Mouse (Mus musculus): ENCODE measurements around the gene Zfp729b.

Zfp729b gene

DNA sequence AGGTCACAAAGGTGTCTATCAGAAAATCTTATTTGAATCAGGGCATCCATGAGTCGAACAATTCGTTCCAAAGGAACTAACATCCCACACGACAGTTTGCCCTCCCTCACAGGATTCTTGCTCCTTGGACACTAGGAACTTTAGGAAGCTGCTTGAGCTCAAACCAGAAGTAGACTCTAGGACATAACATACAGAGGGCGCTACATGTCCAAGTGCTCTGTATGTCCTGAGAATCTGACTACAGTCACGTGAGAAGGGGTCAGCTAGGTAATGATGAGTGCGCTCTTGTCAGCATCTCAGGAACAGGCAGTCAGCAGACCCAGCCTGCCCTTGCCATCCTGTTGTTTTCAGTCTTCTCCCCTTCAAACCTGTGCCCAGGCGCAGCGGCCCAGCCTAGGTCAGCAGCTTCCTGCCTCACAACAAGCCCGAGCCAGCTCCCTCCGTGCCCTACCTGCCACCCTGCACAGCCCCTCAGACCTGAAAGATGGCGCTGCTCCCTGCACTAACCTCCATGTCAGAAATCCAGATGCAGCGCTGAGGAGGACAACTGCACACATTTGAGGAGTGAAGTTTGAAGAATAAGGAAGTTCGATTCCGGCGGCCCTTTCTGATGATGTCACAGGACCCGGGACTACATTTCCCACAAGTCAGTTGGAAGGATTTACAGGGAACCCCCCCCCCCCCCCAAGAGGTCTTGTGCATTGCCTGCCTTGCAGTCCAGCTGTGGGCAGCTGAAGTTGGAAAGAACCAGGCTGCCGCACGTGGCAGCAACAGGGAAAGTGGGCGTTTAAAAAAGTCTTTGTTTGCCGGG lies at the start of gene Zfp729b:
Gene Zfp729b, minus strand, starts transcription at position 642 of the 811 bp plus-strand sequence.
- DNase-seq (ENCODE audit: low spot score), result peak; percentile 82

DNA sequence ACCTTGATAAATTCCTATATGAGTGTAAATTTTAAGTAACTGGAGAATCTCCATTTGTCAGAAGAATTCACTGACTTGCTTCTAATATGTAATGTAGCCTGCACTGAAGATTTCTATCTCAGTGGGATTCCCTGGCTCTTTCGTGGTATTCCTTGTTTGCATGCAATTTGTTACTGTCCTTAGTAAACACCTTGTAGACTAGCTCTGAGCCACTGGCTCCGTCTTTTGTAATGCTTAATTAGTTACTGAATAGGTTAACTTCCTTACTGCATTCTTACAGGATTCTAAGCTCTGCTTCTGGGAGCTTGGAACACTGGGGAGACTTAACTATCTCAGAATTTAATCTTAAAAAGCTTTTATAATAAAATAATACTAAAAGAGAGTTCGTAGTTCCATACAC lies 43.0 kb upstream of the Zfp729b start:
- no peak for DNase-seq (ENCODE audit: low spot score)

DNA sequence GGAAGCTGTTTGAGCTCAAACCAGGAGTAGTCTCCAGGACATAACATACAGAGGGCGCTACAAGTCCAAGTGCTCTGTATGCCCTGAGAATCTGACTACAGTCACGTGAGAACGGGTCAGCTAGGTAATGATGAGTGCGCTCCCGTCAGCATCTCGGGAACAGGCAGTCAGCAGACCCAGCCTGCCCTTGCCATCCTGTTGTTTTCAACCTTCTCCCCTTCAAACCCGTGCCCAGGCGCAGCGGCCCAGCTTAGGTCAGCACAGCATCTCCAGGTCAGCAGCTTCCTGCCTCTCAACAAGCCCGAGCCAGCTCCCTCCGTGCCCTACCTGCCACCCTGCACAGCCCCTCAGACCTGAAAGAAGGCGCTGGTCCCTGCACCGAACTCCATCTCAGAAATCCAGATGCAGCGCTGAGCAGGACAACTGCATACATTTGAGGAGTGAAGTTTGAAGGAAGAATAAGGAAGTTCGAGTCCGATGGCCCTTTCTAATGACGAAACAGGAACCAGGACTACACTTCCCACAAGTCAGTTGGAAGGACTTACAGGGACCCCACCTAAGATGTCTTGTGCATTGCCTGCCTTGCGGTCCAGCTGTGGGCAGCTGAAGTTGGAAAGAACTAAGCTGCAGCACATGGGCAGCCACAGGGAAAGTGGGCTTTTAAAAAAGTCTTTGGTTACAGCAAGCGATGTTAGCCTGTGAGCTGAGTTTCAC lies 27.9 kb upstream of the Zfp729b start, which contains the start of the genes Gm49345 and Zfp729a:
Gene Gm49345, minus strand, starts transcription at position 476 of the 714 bp plus-strand sequence.
Gene Zfp729a, minus strand, starts transcription at position 498 of the 714 bp plus-strand sequence.
- DNase-seq (ENCODE audit: low spot score), result peak; percentile 94

DNA sequence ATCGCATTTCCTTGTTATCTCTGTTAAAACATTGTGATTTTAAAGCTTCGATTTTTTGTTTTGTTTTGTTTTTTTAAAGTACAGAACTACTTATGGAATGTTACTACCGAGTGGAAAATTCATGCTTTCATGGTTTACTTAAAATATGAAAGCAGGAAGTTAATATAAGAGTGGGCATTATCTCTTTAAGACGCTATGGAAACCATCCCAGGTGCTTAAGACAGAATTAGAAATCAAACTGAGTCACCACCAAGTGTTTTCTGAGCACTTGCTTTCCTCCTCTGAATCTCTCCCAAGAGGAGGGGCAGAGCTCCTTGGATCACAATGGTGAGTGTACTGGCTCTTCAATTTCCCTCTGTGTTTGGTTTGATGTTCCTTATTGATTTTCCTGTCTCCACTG lies 601 bp upstream of the Zfp729b start:
- no peak for DNase-seq (ENCODE audit: low spot score)

DNA sequence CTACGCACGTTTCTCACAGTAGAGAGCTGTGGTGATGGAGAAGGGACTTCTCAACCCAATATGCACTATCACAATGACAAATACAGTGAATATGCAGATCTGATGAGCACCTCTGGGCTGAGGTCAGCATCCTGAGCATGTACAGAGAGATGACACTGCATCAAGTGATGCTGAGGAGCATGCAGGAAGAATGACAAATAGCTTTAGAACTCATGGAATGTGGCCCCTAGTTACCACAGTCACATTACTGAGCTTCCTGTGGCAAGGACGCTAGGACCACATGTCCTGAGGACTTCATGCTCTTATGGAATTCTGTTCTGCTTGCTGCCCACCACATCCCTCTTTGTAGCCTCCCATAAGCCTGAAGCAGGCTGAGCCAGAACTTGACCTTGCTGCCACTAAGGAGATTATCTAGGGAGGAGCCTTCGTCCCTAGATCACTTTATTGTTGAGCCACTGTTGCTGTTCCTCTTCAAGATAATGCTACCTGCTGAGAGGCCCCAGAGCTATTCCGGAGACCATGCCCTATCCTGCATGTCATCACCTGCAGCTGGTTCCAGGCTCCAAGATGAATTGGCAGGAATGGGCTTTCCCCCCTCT lies 36.8 kb downstream of the Zfp729b start:
- no peak for DNase-seq (ENCODE audit: low spot score)

DNA sequence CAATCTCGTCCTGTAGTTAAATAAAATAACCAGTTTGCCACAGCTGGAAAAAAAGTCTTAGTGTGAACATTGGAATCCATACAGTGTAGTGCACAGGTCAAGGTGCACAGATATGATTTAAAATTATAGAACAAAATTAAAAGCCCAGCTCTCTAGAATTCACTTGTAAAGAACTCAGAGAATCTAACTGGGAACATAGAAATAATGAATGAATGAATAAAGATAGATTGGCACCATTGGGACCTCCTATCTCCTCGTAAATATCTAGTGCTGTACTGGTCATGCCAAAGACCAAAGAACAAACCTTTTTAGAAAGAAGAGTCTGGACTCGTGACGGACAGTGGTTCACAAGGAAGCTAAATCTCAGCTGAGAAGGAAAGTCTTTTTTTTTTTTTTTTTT lies 55.8 kb downstream of the Zfp729b start, which contains the start of gene Zfp748:
Gene Zfp748, minus strand, starts transcription at position 101 of the 400 bp plus-strand sequence.
- no peak for DNase-seq (ENCODE audit: low spot score)

DNA sequence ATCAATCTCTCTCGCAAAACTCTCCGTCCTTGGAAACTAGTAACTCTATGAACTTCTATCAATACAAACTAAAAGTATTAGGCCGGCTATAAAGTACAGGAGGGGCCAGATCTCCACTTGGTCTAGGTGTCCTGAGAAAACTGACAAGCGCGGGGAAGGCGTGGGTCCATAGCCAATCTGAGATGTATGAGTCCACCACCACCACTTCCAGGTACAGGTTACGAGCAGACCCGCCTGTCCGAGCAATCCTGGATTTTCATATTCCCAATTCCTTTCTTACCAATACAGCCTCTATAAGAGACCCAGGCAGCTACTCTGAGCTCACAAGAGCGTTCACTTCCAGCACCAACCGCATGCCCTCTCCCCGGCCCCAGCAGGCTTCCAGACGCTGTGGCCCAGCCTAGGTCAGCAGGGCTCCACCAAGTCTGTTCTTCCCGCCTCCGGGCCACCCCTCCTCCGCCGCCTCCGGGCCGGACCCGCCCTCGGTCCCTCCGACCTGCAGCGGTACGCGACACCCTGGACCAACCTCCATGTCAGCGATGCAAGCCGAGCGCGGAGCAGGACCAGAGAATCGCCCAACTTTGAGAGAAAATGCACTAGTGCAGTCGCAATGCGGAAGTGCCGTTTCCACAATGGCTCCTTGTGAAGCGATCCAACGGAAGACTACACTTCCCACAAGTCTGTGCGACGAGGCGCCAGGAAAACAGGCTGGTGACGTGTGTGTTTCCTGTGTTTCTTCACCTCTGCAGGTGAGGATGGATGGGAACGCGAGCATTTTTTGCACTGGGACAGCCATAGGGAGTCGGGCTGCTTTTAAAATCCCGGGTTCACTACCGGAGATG lies 56.8 kb downstream of the Zfp729b start:
- DNase-seq (ENCODE audit: low spot score), result peak; percentile 97

DNA sequence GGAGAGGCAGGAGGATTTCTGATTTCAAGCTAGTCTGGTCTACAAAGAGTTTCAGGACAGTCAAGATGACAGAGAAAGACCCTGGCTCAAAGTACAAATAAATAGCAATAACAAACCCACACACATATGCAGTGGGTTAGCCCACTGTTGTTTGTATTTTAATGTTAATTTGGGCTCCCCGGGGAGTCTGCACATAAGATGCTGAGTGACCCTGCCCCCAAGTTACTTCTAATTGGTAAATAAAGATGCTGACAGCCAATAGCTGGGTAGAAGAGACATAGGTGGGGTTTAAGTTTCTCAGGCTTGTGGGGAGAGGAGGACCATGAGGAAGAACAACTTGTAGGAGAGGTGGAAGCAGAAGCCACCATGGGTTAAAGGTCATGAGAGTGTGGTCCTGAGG lies 63.6 kb downstream of the Zfp729b start:
- DNase-seq (ENCODE audit: low spot score), result no peak
